Mouse (Mus musculus) MEL (cell line): ENCODE measurements around the gene Ggta1. TPM values are rescaled to one million over a fixed set of nuclear protein-coding genes. Genes with fewer than 3 reads are reported as not detected.

Experiments used
- DNase-seq: peaks from one replicate; pipeline ENCODE4 v3.0.0; 2011; ENCODE audit warnings: low read depth, low spot score
- H3K27ac ChIP-seq: 2 replicates; pipeline ENCODE4 v1.5.1; 2012; ENCODE audit warnings: low read depth, mild to moderate bottlenecking, control low read depth, low read length, moderate library complexity; ENCODE audit not compliant: control insufficient read depth
- H3K27me3 ChIP-seq, 2 experiments: fragments of 150-350 bp in 1 of 2; sonication (generic) in 1 of 2; 2 replicates each; pipeline ENCODE4 v1.6.1; 2012; ENCODE audit warnings: low read length in 2 of 2, mild to moderate bottlenecking in 2 of 2, improper control_type of control experiment in 1 of 2, moderate library complexity in 1 of 2; ENCODE audit not compliant: insufficient read depth in 2 of 2, control insufficient read depth in 1 of 2
- H3K36me3 ChIP-seq, 2 experiments: 2 replicates each; pipeline ENCODE4 v1.6.1; 2012 to 2014; ENCODE audit warnings: low read length in 2 of 2, improper control_type of control experiment in 1 of 2, inconsistent platforms in 1 of 2, mild to moderate bottlenecking in 1 of 2; ENCODE audit not compliant: insufficient read depth in 2 of 2, control insufficient read depth in 1 of 2
- H3K4me1 ChIP-seq, 2 experiments: fragments of 150-350 bp in 1 of 2; sonication (generic) in 1 of 2; 2 replicates each; pipeline ENCODE4 v1.6.1; 2012; ENCODE audit warnings: low read length in 2 of 2, improper control_type of control experiment in 1 of 2, mild to moderate bottlenecking in 1 of 2; ENCODE audit not compliant: insufficient read depth in 2 of 2, control insufficient read depth in 1 of 2
- H3K4me3 ChIP-seq, 2 experiments: fragments of 150-350 bp in 1 of 2; sonication (generic) in 1 of 2; 2 replicates each; pipeline ENCODE4 v1.5.1; 2012; ENCODE audit warnings: low read depth in 2 of 2, low read length in 2 of 2, mild to moderate bottlenecking in 2 of 2, moderate library complexity in 2 of 2, control low read depth in 1 of 2, improper control_type of control experiment in 1 of 2; ENCODE audit not compliant: control insufficient read depth in 1 of 2, insufficient read depth in 1 of 2
- H3K79me2 ChIP-seq: 2 replicates; pipeline ENCODE4 v1.6.1; 2012; ENCODE audit warnings: mild to moderate bottlenecking, low read length, moderate library complexity; ENCODE audit not compliant: control insufficient read depth, poor library complexity, insufficient read depth
- H3K9ac ChIP-seq: 2 replicates; pipeline ENCODE4 v1.6.1; 2012; ENCODE audit warnings: low read depth, mild to moderate bottlenecking, control low read depth, low read length, moderate library complexity; ENCODE audit not compliant: control insufficient read depth, poor library complexity, severe bottlenecking
- H3K9me3 ChIP-seq: fragments of 150-350 bp; sonication (generic); replicated peaks from 2 replicates; pipeline ENCODE4 v1.6.1; 2012; ENCODE audit warnings: mild to moderate bottlenecking, low read length, improper control_type of control experiment, moderate library complexity; ENCODE audit not compliant: insufficient read depth
- BHLHE40 ChIP-seq: IDR thresholded peaks from 2 replicates; pipeline ENCODE4 v1.6.1; 2012; ENCODE audit warnings: low read depth, mild to moderate bottlenecking, inconsistent platforms, low read length, improper control_type of control experiment, borderline replicate concordance
- CHD1 ChIP-seq: IDR thresholded peaks from 2 replicates; pipeline ENCODE4 v1.6.1; 2012; ENCODE audit warnings: low read depth, mild to moderate bottlenecking, inconsistent platforms, low read length, improper control_type of control experiment
- E2F4 ChIP-seq: IDR thresholded peaks from 2 replicates; pipeline ENCODE4 v1.6.1; 2011; ENCODE audit warnings: low read depth, low read length, improper control_type of control experiment, borderline replicate concordance
- ETS1 ChIP-seq: IDR thresholded peaks from 2 replicates; pipeline ENCODE4 v1.6.1; 2012; ENCODE audit warnings: low read depth, mild to moderate bottlenecking, inconsistent platforms, low read length, improper control_type of control experiment, moderate library complexity
- GATA1 ChIP-seq: IDR thresholded peaks from 2 replicates; pipeline ENCODE4 v1.6.1; 2011; ENCODE audit warnings: low read depth, low read length, improper control_type of control experiment
- MAFK ChIP-seq: IDR thresholded peaks from 2 replicates; pipeline ENCODE4 v1.6.1; 2011; ENCODE audit warnings: low read depth, mild to moderate bottlenecking, low read length, improper control_type of control experiment, borderline replicate concordance
- MAX ChIP-seq: IDR thresholded peaks from 2 replicates; pipeline ENCODE4 v1.6.1; 2011; ENCODE audit warnings: low read length, improper control_type of control experiment
- MAZ ChIP-seq: IDR thresholded peaks from 2 replicates; pipeline ENCODE4 v1.6.1; 2012; ENCODE audit warnings: low read depth, mild to moderate bottlenecking, inconsistent platforms, low read length, improper control_type of control experiment
- MEF2A ChIP-seq: IDR thresholded peaks from 2 replicates; pipeline ENCODE4 v1.6.1; 2014; ENCODE audit warnings: low read depth, mild to moderate bottlenecking, inconsistent platforms, low read length, improper control_type of control experiment; ENCODE audit not compliant: poor library complexity, insufficient replicate concordance, severe bottlenecking; ENCODE audit errors: extremely low read depth
- MYC ChIP-seq: IDR thresholded peaks from 2 replicates; pipeline ENCODE4 v1.6.1; 2011; ENCODE audit warnings: low read depth, mild to moderate bottlenecking, low read length, improper control_type of control experiment, moderate library complexity
- POLR2AphosphoS2 ChIP-seq: IDR thresholded peaks from 2 replicates; pipeline ENCODE4 v1.6.1; 2011; ENCODE audit warnings: low read length, improper control_type of control experiment
- POLR2AphosphoS5 ChIP-seq: IDR thresholded peaks from 2 replicates; pipeline ENCODE4 v1.6.1; 2012; ENCODE audit warnings: low read depth, borderline replicate concordance, mild to moderate bottlenecking, inconsistent platforms, low read length, moderate library complexity, mixed read lengths
- RCOR1 ChIP-seq: IDR thresholded peaks from 2 replicates; pipeline ENCODE4 v1.6.1; 2012; ENCODE audit warnings: low read depth, mild to moderate bottlenecking, inconsistent platforms, low read length, improper control_type of control experiment
- TAL1 ChIP-seq: IDR thresholded peaks from 2 replicates; pipeline ENCODE4 v1.6.1; 2012; ENCODE audit warnings: mild to moderate bottlenecking, inconsistent platforms, low read length, moderate library complexity, mixed read lengths
- TBP ChIP-seq: IDR thresholded peaks from 2 replicates; pipeline ENCODE4 v1.8.0; 2011; ENCODE audit warnings: low read depth, low read length, improper control_type of control experiment
- USF1 ChIP-seq: IDR thresholded peaks from 2 replicates; pipeline ENCODE4 v1.6.1; 2014; ENCODE audit warnings: low read depth, mild to moderate bottlenecking, inconsistent platforms, low read length, improper control_type of control experiment, moderate library complexity
- polyA plus RNA-seq, 2 experiments: library from polyadenylated mRNA; stranded (reverse) in 1 of 2; unstranded in 1 of 2; fragments of >175 nt in 1 of 2; fragments of >200 nt in 1 of 2; gene quantifications; 2 replicates each; pipeline versions ENCODE4 v1.2.1 to v1.2.4; 2012; ENCODE audit warnings: low replicate concordance in 2 of 2, low read depth in 1 of 2; ENCODE audit not compliant: insufficient read length in 2 of 2, insufficient read depth in 1 of 2, missing spikeins in 1 of 2
- total RNA-seq: library from RNA; depleted of rRNA; stranded (reverse); fragments of 300-350 nt; gene quantifications from 2 replicates; pipeline ENCODE4 v1.2.3, GENCODE M21; 2012

Gene Ggta1
- total and polyA plus RNA-seq, 3 experiments: 29.2 to 30.7 TPM; not detected in 1

- H3K4me3 ChIP-seq: no peak overlapping the region
- no peak overlapping the region for H3K27ac ChIP-seq
- H3K27me3 ChIP-seq: no peaks in the 10 kb centered on the region
- no peaks in the 10 kb centered on the region for H3K9me3 ChIP-seq
- H3K4me1 ChIP-seq: peaks cover 0 to 3% of the 10 kb centered on the region in 2 experiments; a peak in 1 of 4 replicates
- no peak overlapping the region for H3K9ac ChIP-seq
- TF ChIP-seq CHD1 (no peak), MAZ (no peak), MYC (no peak), POLR2AphosphoS5 (no peak), TBP (peak; percentile 56), RCOR1 (no peak), BHLHE40 (no peak)
- no peaks in the 10 kb centered on the region for H3K36me3 ChIP-seq
- DNase-seq: no peak
- no peaks in the 10 kb centered on the region for H3K79me2 ChIP-seq
These were observed 24.7 kb upstream of the Ggta1 start for GRCm38 (mm10) chr2:35487700-35488099.

- no peaks in the 10 kb centered on the region for H3K9me3 ChIP-seq
- H3K27me3 ChIP-seq: no peaks in the 10 kb centered on the region
- no peak for DNase-seq
- no peak overlapping the region for H3K9ac ChIP-seq
- no peaks in the 10 kb centered on the region for H3K36me3 ChIP-seq
- no peak overlapping the region for H3K4me3 ChIP-seq
- no peaks in the 10 kb centered on the region for H3K79me2 ChIP-seq
- H3K27ac ChIP-seq: no peak overlapping the region
- H3K4me1 ChIP-seq: peaks cover 0 to 3% of the 10 kb centered on the region in 2 experiments; a peak in 1 of 4 replicates
- TF ChIP-seq MAFK: no peak
- no peak for TF ChIP-seq MAX
- no peak for TF ChIP-seq ETS1
- TF ChIP-seq POLR2AphosphoS2: no peak
- TF ChIP-seq GATA1: no peak
- no peak for TF ChIP-seq MEF2A
- no peak for TF ChIP-seq USF1
- TF ChIP-seq E2F4: no peak
- TF ChIP-seq, all 39 proteins: peak for 0
These were observed 24.1 kb upstream of the Ggta1 start for GRCm38 (mm10) chr2:35486981-35487655.

- H3K4me1 ChIP-seq: peaks cover 0 to 3% of the 10 kb centered on the region in 2 experiments; a peak in 1 of 4 replicates
- H3K9me3 ChIP-seq: no peaks in the 10 kb centered on the region
- H3K79me2 ChIP-seq: no peaks in the 10 kb centered on the region
- H3K27me3 ChIP-seq: no peaks in the 10 kb centered on the region
- no peak for DNase-seq
- no peak for TF ChIP-seq TAL1
- TF ChIP-seq BHLHE40: no peak
- no peak overlapping the region for H3K4me3 ChIP-seq
- H3K9ac ChIP-seq: no peak overlapping the region
- no peaks in the 10 kb centered on the region for H3K36me3 ChIP-seq
- H3K27ac ChIP-seq: no peak overlapping the region
These were observed 21.1 kb upstream of the Ggta1 start for GRCm38 (mm10) chr2:35484102-35484501.
